Mouse (Mus musculus) cerebellum, adult 11 months (tissue): Measurements from ENCODE around the gene Lama5.

Experiments
- DNase-seq: peaks from one replicate; pipeline ENCODE4 v3.0.0; 2022

Lama5 gene

DNA sequence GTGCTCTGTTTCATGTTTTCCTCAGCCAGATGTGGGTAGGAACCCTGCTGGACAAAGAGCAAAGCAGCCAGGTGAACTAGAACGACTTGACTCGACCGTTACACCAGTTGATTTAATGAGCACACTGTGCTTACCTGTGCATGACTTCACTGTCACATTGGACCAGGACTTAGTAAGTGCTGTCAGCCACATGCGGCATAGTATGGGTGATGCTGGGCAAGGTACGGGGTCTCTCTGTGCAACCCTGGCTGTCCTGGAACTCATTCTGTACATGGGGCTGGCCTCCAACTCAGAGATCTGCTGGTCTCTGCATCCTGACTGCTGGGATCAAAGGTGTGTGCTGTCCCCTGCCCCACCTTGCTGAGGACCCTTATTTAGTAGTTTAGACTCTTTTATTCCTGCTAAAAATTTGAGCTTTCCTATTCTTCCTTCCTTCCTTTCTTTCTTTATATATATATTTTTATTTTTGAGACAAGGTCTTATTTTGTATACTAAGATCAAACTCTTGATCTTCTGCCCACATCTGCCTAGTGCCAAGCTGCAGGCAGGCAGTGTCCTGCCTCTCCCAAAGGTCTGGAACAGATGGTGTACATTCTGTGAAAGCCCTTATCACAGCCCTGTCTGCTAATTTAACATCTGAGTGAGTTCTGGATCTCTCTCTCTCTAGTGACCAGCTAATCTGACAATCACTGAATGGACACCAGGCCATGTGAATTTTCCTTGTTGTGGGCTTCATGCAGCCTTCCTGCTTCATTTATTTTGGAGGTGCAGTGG, 29.0 kb upstream of the Lama5 start:
- no peak for DNase-seq

DNA sequence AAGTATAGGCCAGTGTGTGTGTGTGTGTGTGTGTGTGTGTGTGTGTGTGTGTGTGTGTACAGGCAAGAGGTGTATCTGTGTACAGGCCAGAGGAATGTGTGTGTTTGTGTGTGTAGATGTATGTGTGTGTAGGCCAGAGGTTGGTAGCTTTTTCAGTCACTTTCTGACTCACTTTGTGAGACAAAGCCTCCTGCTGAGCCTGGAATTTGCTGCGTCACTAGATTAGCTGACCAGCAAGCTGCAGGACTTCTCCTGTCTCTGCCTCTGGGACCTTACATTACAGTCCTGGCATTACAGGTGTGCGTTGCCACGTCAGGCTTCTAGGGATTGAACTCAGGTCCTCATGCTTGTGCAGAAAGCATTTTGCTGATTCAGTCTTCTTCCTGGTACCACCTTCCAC, 26.2 kb upstream of the Lama5 start:
- no peak for DNase-seq

DNA sequence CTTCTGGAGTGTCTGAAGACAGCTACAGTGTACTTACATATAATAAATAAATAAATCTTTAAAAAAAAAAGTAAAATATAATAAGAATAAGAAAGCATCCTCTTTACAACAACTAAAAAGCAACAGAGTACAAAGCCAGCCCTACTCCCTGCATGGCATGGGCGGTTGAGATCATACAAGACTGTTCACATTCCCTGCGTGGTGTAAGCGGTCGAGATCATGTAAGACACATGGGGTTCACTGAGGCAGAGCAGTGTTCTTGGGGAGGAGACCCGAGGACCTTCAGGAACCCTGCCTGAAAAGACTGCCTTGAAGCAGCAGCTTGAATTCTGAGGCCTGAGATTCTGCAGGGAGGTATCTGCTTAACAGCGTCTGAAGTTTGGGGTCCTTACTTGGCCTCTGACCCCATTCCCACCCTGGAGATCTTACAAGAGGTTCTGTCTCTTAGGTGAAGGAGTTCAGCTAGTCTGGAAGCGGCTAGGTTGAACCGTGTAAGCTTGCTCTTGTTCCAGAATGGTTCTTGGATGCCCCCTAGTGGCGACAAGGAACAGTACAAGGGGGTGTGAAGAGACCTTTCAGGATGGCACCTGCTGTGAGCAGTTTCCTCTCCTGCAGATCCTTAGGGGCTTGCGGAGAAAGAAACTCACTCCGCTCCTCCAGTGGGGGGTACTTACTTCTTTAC, 25.4 kb upstream of the Lama5 start:
- DNase-seq: peak; percentile 76

DNA sequence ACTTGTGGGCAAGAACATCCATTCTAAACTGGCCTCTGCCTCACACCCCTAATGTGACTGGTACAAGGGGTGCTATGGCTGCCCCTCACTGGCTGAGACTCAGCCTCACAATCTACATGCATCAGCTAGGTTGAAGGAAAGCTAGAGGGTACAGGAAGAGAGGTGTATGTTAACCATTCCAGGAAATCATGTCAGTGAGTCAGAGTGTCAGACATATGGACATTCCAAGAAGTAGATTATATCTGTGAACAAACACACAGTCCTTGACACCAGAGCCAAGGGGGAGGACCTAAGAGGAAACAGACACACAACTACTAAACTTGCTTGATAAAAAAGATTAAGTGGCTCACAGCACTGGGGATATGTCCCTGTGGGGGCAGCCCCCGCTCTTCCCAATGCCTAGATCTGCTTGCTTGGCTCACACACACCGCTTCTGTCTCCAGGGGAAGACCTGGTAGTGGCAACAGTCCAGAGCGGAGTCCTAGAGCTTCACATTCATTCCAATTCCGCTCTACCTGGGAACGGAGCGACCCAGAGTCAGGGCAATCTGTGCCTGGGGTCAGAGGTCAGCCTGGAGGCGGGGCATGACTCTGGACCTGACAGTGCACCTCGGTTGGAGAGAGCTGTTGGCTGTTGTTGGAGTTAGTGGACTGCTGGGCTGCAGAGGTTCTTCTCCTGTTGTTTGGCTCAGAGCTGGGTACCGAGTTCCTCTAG, 23.4 kb upstream of the Lama5 start:
- no peak for DNase-seq

DNA sequence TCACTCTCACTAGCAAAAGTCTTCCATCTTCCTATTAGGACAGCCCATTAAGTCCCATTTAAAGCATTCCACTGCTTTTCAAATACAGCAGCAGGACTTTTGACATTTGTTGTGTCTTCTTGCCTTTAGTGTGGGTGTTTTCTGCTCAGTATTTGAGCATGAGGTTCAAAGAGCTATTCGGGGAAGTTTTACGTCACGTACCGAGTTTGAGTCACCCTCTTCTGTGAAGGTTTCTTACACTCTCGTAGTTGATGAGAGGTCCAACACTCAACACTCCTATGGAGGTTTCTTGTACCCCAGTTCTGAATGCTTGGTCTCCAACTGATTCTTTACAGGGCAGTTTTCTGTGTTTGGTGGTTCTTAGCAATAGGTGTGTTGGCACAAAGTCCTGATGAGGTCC, 22.3 kb upstream of the Lama5 start:
- no peak for DNase-seq

DNA sequence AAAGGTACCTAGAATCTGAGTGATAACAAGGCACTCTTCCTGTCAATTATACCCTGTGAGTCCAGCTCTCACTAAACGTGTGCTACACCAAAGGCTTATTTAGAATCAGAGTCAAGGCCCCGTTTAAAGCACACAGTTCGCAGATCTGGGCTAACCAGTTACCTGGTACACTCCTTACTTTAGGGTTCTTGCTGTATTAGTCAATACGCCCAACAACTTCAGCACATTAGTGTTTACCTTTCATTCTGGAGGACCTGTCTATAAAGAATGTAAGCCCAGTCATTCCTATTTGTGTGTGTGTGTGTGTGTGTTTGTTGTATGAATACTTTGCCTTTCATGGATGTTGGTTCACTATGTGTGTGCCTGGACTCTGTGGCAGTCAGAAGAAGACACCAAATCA, 17.4 kb upstream of the Lama5 start:
- DNase-seq: no peak

DNA sequence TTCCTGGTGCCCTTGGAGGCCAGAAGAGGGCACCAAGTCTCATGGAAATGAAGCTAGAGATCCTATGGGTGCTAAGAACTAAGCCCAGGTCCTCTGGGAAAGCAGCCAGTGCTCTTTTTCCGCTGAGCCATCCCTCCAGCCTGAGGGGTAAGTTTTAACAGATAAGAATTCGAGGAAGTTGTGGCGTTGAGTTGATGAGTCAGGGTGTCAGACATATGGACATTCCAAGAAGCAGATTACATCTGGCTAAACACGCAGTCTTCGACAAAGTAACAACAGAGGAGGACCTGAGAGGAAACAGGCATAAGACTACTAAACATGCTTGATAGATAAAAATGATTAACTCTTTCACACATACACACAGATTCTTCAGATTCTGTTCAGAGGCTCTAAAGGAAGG, 12.9 kb upstream of the Lama5 start:
- DNase-seq: no peak

DNA sequence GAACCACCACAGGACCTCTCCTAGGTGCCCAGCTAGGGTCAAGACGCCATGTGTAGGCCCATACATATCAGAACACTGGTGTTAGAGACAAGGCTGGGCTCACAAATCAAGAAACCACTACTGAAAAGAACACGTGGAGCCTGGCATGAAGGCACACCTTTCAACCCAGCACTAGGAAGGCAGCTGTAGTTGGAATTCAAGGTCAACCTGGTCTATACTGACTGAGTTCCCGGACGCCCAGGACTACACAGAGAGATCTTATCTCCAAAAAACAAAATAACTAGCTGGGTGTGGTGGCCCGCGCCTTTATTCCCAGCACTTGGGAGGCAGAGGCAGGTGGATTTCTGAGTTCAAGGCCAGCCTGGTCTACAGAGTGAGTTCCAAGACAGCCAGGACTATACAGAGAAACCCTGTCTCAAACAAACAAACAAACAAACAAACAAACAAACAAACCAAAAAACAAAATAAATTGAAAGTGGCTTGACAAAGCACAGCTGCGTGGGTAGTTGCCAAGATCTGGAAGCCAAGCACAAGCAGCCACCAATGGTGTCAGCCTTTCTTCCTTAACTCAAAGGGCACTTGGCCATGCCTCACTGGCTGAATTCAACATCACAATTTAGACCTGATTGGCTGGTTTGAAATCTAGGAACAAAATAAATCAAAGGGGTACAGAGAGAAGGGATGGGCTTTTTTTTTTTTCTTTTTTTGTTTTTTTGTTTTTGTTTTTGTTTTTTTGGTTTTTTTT, 12.1 kb upstream of the Lama5 start:
- no peak for DNase-seq

DNA sequence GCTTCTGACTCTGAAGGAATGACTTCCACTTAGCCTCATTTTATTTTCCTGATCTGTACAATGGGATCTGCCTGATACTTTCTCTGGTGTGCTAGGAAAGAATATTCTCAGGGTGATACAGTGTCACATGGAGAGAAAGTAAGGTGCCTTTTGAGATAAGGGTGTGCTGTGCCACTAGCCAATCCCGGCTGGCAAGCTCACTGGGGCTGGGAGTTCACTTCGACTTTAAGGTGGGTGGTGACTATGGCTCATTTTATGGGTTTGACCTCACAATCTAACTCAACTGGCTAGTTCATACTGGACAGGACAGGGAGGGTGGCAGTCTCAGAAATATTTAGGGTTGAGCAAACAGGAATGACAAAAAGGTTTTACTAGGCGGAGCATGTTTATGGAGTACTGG, 11.3 kb upstream of the Lama5 start:
- no peak for DNase-seq

DNA sequence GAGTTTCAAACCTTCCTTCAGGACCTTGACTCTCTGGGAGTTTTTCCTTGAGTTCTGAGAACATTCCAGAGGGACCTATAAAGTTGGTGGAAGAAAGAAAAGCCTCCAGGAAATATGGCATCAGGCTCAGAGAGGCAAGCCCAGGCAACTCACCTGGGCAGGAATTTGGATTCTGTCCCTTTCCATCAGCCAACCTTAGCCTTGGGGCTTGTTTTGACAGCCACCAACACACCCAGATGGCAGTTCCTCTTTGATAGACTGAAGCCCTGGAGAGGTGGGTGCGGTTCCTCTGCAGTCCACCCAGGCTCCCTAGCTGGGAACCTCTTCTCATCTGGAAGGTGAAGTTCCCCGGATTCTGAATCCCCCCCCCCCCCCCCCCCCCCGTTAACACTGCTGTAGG, 10.8 kb upstream of the Lama5 start:
- DNase-seq: no peak

DNA sequence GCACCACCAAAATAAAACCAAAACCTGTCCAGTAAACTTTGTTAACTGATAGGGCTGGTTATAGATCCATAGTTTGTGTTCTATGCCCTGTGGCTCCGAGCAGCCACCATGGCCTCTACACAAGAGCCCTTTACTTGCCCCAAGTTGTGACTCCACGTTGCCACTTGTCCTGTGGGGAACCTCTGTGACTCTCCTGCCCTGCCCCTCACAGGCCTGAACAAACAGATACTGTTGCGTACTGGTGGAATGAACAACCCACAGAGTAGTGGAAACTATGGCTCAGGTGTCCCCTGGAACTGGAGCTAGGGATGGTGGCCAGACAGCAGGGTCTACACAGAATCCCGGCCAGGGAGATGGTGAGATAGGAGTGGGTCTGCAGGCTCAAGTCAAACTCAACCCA, 10.1 kb upstream of the Lama5 start:
- DNase-seq: no peak

DNA sequence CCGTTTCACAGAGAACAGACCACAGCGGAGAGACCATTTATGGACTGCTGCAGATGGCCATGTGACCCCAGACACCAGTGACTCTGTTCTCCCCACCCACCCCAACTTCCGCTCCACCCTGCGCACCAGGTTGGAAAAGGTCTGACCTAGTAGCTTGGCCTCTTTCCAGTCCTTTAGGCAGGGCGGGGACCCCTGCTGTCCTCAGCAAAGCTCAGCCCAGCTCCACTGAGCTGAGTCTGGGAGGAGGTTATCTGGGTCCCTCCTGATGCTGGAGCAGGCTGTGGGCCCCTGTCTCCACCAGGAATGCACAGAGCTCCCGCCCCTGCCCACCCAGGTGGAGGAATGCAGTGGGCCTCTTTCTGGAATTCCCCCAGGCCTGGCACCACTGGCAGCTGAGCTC, 9.3 kb upstream of the Lama5 start:
- DNase-seq: no peak

DNA sequence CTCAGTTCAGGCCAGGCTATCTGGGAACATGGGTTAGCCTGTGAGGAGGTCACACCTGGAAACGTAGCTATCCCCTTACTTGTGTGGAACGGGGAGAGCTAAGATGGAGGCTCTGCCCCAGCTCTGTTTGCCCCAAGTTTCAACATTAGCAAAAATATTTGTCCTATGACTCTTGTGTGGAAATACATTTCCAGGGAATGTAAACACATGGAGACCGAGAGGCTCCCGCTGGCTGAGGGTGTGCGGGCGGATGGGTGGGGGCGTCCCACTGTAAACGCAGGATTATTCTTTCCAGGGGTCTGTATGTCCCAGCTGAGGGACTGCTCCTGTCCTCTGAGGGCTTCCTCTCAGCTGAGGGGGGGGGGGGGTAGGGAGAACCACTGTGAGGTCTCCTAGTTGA, 8.7 kb upstream of the Lama5 start:
- DNase-seq: no peak

DNA sequence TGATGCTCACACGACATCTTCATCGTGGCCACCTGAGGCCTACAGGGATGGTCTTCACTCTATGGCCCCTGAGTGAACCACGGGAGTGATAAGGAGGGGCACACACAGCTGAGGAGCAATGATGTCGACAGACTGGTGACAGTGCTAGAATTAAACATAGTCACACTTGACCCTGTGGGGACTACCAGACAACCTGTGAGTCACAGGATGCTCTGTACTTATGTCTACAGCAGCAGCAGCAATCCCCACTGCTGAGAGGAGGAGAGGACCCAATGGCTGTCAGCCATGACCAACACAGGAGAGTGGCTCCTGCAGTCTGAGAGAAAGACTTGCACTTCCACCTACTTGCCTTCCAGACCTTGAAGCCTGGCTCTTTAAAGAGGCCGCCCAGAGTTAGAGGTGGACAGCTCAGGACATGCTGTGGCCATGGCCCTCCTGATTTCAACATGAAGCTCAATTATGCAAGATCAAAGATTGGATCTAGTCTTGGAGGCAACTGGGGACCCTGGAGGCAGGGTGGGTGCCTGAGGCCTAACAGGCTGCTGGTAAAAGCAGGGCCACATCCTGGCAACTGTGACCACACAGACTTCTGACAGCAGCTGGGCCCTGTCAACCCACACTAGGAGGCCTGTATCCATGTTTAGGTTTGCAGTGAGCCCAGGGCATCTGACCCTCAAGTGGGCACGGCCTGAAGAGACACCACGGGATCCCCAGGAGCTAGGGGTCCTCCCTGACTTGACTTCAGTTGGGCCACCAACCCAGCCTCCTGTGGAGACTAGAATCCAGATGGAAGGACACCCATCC, 7.6 kb upstream of the Lama5 start:
- no peak for DNase-seq

DNA sequence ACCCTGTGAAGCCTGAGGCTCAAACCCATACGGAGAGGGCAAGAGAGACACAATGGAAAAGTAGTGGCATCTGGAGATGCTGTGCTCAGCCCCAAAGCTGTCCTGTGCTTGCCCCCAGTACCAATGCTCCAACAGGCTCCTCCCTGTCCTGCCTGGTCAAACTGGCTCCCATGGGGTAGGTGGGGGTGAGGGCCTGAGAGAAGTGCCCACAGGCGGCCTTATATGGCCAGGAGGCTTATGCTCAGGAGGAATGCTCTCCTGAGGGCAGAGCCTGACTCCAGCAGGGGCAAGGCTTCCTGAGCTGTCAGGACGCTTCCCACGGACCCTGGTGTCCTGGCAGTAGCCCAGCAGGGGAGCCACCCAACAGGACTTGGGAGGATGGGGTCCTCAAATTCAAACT, 4.8 kb upstream of the Lama5 start:
- DNase-seq: no peak

DNA sequence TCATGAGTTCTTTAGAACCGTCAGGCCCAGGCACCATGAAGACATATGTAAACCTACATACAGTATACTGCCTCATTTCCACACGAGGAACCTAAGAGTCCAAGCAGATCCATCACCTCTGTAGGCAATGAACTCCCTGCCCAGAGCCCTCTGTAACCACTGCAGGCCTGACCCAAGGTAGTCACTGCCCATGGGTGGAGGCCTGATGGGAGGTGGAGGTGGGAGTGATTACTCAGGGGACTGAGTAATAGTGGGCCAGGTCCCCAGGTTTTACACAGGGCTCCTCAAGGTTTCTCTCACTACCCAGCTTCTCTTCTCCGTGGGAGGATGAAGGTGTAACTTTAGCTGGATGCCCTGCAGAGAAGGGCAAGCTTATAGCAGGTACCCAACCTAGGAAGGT, 3.5 kb upstream of the Lama5 start:
- no peak for DNase-seq

DNA sequence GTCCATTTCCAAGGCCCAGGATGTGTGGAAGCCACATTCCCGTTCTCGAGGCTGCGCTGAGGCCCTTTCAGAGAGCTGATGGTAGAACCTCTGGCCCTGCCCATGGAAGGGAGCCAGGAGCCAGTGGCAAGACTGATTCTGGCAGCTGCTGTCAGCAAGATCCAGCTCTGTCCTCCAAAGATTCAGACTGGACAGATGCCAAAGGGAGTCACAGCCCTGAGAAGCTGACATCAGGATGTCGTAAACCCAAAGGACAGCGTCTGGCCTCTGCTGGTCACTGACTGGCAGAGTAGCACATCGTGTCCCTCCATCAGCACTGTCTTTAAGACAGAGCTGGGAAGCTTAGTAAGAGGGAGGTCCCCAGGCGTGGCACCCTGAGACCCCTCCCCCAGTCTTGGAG, 2.9 kb upstream of the Lama5 start:
- DNase-seq: no peak

DNA sequence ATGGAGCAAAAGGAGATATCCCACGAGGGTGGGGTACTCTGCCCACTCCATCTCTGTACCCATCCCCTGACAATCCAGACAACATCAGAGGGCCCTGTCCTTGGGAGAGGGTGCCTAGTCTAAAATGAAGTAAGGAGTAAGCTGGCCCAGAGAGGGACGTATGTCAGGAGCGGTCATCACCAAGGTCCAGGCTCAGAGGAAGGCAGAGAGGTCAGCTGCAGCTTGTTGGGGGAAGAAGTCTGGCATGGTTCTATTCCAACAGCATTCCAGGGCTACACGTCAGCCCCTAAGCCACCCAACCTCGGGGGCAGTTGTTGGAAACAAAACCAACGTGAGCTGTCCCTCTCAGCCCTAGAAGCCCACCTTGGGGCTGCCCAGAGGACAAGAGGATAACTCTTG, 2.4 kb upstream of the Lama5 start:
- no peak for DNase-seq

DNA sequence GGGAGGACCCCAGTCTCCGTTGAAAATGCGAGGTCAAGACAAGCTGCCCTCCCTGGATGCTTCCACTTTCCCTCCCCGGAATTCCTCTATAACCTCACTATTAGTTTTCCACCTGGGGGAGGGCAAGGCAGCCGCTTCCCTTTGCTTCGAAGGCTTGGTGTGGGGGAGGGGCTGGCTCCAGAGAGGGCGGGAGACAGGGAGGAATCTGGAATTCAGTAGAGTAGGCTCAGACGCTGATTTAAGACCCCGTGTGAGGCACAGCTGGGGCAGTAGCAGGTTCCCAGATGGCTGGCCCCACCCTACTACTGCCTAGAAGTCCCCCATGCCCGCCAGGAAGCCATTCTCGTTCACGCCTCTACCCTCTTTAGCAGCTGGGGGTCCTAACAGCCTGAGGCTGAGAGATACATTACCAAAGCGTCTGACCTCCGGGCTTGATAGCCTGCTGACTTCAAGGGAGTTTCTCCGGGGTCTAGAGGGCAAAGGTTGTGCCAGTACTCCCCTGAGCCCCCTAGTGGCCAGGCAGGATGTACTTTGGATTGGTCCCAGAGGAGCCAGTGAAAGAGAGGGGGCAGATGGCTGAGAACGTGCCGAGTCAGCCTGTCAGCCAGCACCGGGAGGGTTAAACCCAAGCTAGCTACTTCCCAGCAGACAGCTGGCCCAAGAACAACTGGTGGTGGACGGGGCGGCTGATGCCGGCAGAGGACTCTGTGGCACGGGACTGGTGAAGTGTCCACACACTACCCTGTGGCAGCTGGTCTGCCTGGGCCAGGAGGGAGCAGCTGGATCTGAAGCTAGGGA, 1.8 kb upstream of the Lama5 start:
- peak; percentile 17 for DNase-seq

DNA sequence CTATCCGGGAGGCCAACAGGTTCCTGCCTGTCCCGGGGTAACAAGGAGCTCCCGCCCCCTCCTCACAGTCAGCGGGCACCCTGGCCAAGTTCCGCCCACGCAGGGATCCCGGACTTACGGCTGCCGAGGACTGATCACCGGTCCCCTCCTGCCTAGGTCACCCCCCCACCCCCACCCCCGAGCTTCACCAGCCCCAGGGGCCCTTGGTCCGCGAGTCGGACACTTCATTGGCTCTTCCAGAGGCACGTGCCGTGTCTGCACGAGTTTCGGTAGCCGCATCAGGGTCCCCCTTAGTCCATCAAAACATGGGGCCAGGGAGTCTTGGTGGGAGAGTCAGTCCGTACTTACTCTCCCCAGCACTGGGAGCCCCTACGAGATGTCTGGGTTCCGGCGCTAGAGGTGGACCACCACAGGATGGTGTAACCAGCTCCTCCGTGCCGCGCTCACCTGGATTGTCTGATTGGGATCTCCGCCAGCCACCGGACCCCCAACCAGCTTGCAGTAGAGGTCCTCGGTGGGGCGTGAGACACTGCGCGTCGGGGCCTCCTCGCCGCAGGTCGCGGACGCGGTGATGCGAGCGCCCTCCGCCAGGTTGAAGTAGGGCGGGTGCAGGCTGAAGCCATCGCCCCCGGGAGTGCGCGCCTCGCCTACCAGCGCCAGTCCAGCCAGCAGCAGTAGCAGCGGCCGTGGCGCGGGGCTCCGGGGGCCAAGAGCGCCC, 456 bp downstream of the Lama5 start:
- DNase-seq: no peak

DNA sequence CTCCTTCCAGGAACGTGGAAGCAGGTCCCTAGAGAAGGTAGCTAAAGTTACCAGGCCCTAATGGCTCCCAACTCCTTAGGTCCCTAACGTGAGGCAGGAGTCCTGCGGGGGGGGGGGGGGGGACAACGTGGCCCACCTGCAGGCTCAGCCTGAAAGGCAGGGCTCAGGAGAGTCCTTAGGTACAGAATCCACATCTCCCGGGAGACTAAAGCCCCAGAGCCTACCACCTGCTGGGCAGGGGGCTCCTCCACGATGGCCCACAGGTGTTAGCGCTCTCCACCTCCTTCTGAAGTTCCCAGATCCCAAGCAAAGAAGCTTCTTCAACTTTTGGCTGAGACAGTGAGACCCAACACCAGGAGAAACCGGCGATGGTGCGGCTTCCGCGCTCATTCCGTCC, 1.0 kb downstream of the Lama5 start:
- DNase-seq: no peak
